Mouse (Mus musculus) CH12.LX (cell line): ENCODE measurements around the gene Slc26a8.

Source experiments
- E2F4 ChIP-seq: IDR thresholded peaks from 2 replicates; pipeline ENCODE4 v1.6.1; 2011; ENCODE audit warnings: low read depth, low read length, improper control_type of control experiment; ENCODE audit not compliant: insufficient replicate concordance
- POLR2A ChIP-seq: IDR thresholded peaks from 2 replicates; pipeline ENCODE4 v1.6.1; 2011; ENCODE audit warnings: low read depth, mild to moderate bottlenecking, improper control_type of control experiment, low read length

DNA sequence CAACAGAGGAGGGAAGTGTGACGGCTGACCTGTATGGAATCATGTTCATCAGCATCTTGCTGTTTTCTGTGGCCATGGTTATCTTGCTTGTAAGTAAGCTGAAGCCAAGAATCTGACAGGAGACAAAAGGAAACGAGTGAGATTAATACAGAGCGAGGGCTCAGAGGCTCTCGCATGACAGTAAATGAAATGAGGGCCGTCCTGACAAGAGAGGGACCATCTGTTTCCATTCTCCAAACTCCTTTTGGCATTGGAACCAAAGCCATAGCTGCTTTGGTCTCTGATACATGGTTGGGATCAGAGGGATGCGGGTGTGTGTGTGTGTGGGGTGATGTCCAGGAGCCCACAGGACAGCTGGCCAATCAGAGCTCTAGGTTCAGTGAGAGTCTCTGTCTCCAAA lies 30.5 kb downstream of the Slc26a8 start:
- TF ChIP-seq POLR2A (no peak), E2F4 (no peak)
